Mouse (Mus musculus) hindbrain, embryonic 15.5 days (tissue): ENCODE measurements around the gene Tns1. TPM values are rescaled to one million over a fixed set of nuclear protein-coding genes. Genes with fewer than 3 reads are reported as not detected.

Experiments used
- ATAC-seq: fragments of 200-750 bp; cut with Nextera tagmentation; 2 replicates; pipeline ENCODE4 v1.8.0; 2017; ENCODE audit warnings: low read depth, moderate number of reproducible peaks, moderate TSS enrichment; ENCODE audit not compliant: low FRiP score
- H3K27ac ChIP-seq: fragments of 300-500 bp; sonication (generic); replicated peaks from 2 replicates; pipeline ENCODE4 v1.5.1; 2015; ENCODE audit warnings: mild to moderate bottlenecking, inconsistent platforms
- H3K27me3 ChIP-seq: fragments of 300-500 bp; sonication (generic); 2 replicates; pipeline ENCODE4 v1.6.1; 2015; ENCODE audit warnings: control low read depth, inconsistent platforms
- H3K36me3 ChIP-seq: fragments of 300-500 bp; sonication (generic); 2 replicates; pipeline ENCODE4 v1.6.1; 2015; ENCODE audit warnings: control low read depth, inconsistent platforms
- H3K4me1 ChIP-seq: fragments of 300-500 bp; sonication (generic); replicated peaks from 2 replicates; pipeline ENCODE4 v1.6.1; 2015; ENCODE audit warnings: control low read depth, inconsistent platforms
- H3K4me2 ChIP-seq: fragments of 300-500 bp; sonication (generic); 2 replicates; pipeline ENCODE4 v1.6.1; 2015; ENCODE audit warnings: moderate library complexity, mild to moderate bottlenecking, inconsistent platforms
- H3K4me3 ChIP-seq: fragments of 300-500 bp; sonication (generic); 2 replicates; pipeline ENCODE4 v1.5.1; 2015; ENCODE audit warnings: mild to moderate bottlenecking, inconsistent platforms
- H3K9ac ChIP-seq: fragments of 300-500 bp; sonication (generic); 2 replicates; pipeline ENCODE4 v1.6.1; 2015; ENCODE audit warnings: inconsistent platforms
- H3K9me3 ChIP-seq: fragments of 300-500 bp; sonication (generic); 2 replicates; pipeline ENCODE4 v1.6.1; 2016; ENCODE audit warnings: control low read depth, inconsistent platforms
- WGBS: fragments of 180-500 bp; shearing (Covaris S2); methylation state at CpG from one replicate; pipeline ENCODE4 v1.1.7; 2015; 5-methylcytosine and 5-hydroxymethylcytosine counted together
- polyA plus RNA-seq: library from polyadenylated mRNA; unstranded; fragments of >200 nt; fragmentation: Nextera tagmentation; extraction: Ambion mirVana; gene quantifications from 2 replicates; pipeline ENCODE4 v1.2.1, GENCODE M21; 2015

Tns1 gene
- polyA plus RNA-seq, 1 experiment from 2014 or later: 13.5 TPM

DNA sequence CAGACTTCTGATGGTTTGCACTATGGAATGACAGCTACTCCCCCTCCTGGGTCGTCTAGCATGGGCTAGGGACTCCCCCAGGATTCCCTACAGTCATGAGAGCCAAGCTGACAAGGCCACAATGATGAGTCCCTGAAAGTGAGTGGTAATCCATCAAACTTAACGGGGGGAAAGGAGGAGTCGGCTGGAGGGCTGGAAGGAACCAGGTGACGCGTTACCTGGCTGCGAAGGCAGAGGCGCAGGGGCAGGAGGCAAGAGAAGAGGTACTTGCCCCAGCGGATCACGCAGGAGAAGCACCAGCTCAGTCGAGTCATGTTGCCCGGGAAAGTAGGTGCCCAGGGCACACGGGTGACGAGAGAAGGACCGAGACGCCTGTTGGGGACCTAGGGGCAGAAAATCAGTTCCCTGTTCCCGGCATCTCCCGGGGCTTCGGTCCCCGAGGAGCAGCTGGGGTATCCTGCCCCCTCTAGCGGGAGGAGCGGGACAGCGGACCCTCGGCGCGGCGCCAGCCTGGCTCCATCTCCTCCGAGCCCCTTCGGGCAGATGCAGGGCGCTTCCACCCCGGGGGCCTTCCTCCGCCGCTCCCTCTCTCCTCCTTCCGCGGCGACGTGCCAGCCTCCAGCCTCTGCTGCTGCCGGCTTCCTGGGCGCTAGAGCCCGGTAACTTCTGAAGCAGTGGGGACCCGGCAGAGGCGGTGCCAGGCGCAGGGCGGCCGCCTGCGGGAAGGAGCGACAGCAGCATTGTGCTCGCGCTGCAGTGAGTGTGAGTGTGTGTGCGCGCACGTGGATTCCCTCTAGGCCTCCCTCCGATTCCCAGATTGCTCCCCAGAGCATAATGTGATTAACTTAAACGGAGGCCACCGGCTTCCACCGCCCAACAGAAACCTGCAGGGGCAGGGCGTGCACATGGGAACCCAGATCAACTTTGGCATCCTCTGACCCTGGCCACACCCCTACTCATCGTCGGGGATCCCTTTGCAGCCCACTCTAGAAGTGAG is 25.9 kb downstream of the Tns1 start:
- Histone ChIP-seq H3K4me3 (peak overlapping the region; percentile 60), H3K4me1 (peaks cover 50% of the 10 kb centered on the region), H3K27me3 (peaks cover 9% of the 10 kb centered on the region), H3K36me3 (no peaks in the 10 kb centered on the region), H3K27ac (peak overlapping the region; percentile 63), H3K9me3 (no peaks in the 10 kb centered on the region), H3K9ac (peak overlapping the region; percentile 67), H3K4me2 (peak overlapping the region; percentile 99)
- under 1% methylated on average over 56 of the region's 58 CpGs for WGBS
- ATAC-seq: peak; percentile 54

DNA sequence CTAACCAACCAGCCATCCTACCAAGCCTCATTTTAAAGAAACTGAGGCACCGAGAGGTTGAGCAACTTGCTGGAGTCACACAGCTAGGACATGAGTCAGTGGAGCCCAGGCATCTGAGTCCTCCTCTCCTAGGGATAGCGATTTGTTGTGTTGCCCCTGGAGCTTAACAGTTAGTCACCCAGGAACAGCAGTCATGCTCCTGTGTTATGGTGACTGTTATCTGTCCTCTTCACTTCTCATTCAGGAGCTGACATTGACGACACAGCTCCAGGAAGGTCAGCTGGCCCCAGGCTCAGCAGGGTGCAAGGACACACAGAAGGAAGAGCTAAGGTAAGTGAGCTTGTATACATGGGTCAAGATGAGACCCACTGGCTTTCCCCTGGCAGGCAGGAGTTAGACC is 28.5 kb downstream of the Tns1 start:
- Histone ChIP-seq H3K4me1 (peaks cover 47% of the 10 kb centered on the region), H3K9ac (no peak overlapping the region), H3K27ac (no peak overlapping the region), H3K4me3 (no peak overlapping the region), H3K9me3 (no peaks in the 10 kb centered on the region), H3K4me2 (no peak overlapping the region), H3K36me3 (no peaks in the 10 kb centered on the region), H3K27me3 (peaks cover 9% of the 10 kb centered on the region)
- ATAC-seq: no peak
- 58% methylated on average over 3 of the region's 3 CpGs for WGBS

DNA sequence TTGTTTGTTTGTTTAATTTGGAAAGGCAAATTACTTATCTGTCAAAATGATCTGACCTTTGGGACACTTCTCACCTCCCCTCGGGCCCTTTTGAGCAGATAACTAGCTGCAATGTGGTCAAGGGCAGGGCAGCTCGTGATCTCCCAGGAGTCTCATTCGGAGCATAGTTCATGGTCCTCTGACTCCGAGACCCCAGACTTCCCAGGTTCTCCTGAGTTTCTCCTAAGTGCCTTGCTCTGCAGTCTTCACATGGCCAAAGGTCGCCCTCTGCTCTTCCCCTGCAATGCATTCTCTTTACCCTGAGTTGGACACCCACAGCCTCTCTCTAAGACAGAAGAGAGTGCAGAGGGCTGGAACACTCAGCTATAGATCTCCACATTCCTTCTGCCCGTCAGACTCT is 29.0 kb downstream of the Tns1 start:
- Histone ChIP-seq H3K4me1 (peaks cover 47% of the 10 kb centered on the region), H3K4me2 (no peak overlapping the region), H3K36me3 (no peaks in the 10 kb centered on the region), H3K27ac (no peak overlapping the region), H3K4me3 (no peak overlapping the region), H3K9me3 (no peaks in the 10 kb centered on the region), H3K27me3 (peaks cover 9% of the 10 kb centered on the region; the same call in 1 of the 2 replicates), H3K9ac (no peak overlapping the region)
- ATAC-seq: no peak
- WGBS: 64% methylated on average over 6 of the region's 6 CpGs

DNA sequence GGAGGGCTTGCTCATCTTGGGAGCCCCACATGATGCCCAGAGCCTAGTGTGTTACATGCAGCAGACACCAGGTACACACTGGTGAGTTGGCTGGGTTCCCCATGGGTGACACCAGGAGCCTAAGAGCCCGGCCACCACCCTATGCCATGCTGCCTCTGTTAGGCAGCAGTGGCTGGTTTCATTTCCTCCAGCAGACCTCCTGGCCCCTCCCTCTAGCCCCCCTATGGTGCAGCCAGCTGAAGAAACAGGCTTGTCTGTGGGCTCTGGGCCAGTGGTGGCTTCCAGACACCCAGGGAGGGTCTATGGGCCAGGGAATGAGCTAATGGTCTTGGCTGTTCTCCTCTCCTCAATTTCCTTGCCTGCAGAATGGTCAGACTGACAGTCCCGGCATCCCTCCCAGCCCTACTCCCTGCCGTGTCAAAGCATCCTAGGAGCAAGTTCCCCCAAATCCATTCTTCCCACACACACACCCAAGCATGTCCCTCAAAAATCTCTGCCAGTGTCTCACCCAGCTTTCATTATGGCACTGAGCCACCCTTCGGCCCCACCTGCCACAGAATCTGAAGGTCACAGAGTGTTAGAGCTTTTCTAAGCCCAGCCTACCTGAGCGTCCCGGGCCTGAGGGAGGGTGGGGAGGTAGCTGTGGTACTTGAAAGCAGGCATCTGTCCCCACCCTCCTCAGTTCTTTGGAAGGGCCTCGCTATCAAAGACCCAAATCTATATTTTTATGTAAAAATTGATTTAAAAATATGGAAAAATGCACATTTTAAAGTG is 29.6 kb downstream of the Tns1 start:
- no peaks in the 10 kb centered on the region for H3K36me3 ChIP-seq
- H3K4me3 ChIP-seq: no peak overlapping the region
- ATAC-seq: peak; percentile 20; the same call in 1 of the 2 replicates
- H3K27me3 ChIP-seq: peaks cover 3% of the 10 kb centered on the region; the same call in 1 of the 2 replicates
- no peak overlapping the region for H3K4me2 ChIP-seq
- H3K9me3 ChIP-seq: no peaks in the 10 kb centered on the region
- peaks cover 45% of the 10 kb centered on the region for H3K4me1 ChIP-seq
- no peak overlapping the region; the same call in 1 of the 2 replicates for H3K27ac ChIP-seq
- WGBS: 45% methylated on average over 7 of the region's 7 CpGs
- no peak overlapping the region for H3K9ac ChIP-seq

DNA sequence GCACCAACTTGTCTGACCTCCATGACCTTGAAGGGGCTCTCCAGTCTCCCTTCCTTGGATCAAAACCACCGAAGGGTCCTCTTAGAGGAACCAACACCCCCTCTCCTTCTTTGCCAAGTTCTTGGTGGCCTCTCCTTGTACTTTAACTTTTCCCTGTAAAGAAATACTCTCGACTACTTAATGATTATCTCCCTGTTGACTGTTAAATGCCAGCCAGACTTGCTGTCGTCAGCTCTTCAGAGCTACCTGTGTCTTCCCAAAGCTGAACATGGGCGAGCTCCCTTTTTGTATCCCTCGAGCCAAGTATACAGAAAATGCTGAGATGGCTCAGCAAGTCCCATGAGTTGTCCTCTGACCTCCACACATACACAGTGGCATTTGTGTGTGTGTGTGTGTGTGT is 30.8 kb downstream of the Tns1 start:
- no peak overlapping the region for H3K4me2 ChIP-seq
- H3K4me1 ChIP-seq: peaks cover 39% of the 10 kb centered on the region
- no peak overlapping the region for H3K9ac ChIP-seq
- no peaks in the 10 kb centered on the region; the same call in 1 of the 2 replicates for H3K27me3 ChIP-seq
- WGBS: 85% methylated on average over 5 of the region's 5 CpGs
- no peaks in the 10 kb centered on the region for H3K36me3 ChIP-seq
- ATAC-seq: no peak
- no peaks in the 10 kb centered on the region for H3K9me3 ChIP-seq
- H3K4me3 ChIP-seq: no peak overlapping the region
- H3K27ac ChIP-seq: no peak overlapping the region

DNA sequence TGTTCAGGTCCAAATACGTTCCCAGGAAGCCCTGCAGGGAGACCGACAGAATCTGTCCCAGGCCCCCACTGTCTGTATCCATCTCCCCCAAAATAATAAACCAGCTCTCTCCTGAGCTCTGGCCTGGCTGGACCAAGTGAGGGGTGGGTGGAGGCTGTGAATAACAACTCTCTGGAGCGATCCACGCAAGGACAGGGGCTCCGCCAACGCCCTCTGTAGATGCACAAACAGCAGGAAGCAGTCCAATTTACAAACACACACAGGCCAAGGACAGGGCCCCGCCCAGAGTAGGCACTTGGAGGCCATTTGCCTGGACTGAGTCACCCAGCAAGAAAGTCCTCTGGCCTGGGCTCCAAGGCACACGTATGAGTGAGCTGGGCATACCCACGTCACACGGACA is 32.0 kb downstream of the Tns1 start:
- Histone ChIP-seq H3K4me1 (peaks cover 27% of the 10 kb centered on the region), H3K36me3 (no peaks in the 10 kb centered on the region), H3K9me3 (no peaks in the 10 kb centered on the region), H3K9ac (no peak overlapping the region), H3K27ac (no peak overlapping the region), H3K4me3 (no peak overlapping the region), H3K27me3 (no peaks in the 10 kb centered on the region; the same call in 1 of the 2 replicates), H3K4me2 (no peak overlapping the region)
- WGBS: 56% methylated on average over 10 of the region's 10 CpGs
- no peak for ATAC-seq

DNA sequence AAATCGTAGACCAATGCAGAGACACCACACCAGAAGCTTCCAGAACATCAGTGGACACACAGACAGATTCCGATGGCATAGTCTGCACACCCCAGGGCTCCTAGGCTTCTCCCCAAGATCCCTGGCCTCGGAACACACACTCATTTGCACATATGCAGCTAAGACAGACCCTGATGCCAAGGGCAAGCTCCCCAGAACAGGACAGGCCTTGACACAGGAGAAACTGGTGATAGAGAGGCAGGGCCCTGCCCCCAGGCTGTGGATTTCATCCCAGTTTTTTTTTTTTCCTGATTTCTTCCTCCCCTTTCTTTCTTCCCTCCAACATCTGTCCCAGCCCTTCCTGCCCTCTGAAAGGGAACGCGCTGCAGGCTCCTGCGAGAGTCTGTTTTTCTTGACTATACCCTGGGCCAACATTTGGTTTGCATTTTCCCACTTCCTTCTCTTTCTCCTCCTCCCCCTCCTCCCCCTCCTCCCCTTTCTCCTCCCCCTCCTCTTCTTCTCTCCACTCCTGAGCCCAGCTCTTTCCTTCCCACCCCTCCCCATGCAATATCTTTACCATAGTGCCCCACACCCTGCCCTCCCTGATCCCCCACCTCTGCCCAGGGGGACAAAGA is 32.5 kb downstream of the Tns1 start:
- 35% methylated on average over 6 of the region's 6 CpGs for WGBS
- H3K27ac ChIP-seq: no peak overlapping the region

DNA sequence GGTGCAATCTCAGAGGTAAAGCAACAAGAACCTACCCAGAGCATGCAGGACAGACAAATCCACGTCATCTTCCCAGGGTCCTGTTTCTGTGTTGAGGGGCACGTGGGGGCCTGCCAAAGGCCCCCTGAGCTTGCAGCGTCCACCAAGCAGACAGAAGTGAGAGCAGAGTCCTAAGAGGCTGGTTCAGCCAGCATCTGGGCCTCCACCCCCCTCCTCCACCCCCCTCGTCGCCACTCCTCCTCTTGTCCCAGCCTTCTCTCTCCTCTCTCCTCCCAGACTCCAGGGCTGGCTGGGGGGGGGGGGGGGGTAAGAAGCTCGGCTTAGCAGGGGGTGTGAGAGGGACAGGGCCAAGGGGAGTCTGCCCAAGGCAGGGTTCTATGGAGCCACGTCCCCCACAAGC is 33.1 kb downstream of the Tns1 start:
- Histone ChIP-seq H3K27ac (no peak overlapping the region), H3K9me3 (no peaks in the 10 kb centered on the region), H3K36me3 (no peaks in the 10 kb centered on the region), H3K4me2 (no peak overlapping the region), H3K9ac (no peak overlapping the region), H3K4me3 (no peak overlapping the region), H3K27me3 (no peaks in the 10 kb centered on the region; the same call in 1 of the 2 replicates), H3K4me1 (peaks cover 23% of the 10 kb centered on the region)
- ATAC-seq: no peak
- 24% methylated on average over 7 of the region's 7 CpGs for WGBS

More for the DNA sequence above, 32.5 kb downstream of the Tns1 start:
- Histone ChIP-seq H3K27me3 (no peaks in the 10 kb centered on the region; the same call in 1 of the 2 replicates), H3K4me2 (no peak overlapping the region), H3K4me1 (peaks cover 23% of the 10 kb centered on the region), H3K9me3 (no peaks in the 10 kb centered on the region), H3K9ac (no peak overlapping the region), H3K4me3 (no peak overlapping the region), H3K36me3 (no peaks in the 10 kb centered on the region)
- no peak for ATAC-seq

DNA sequence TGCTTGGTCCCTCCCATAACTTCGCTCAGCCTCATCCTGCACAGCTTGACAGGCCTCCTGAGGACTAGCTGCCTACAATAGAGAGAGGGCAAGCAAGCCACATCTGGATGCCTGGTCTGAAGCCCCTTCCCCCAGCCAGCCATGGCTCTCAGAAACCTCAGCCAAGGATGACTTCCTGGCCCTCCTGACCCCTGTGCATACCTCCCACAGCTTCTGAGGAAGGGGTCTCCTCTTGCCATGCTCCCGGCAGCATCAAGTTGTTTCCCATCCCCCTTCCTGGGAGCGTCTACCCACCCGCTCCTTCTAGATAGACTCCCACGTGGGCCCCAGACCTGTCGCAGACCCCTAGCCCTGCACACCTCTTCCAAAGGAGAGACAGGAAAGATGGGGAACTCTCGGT is 33.9 kb downstream of the Tns1 start:
- Histone ChIP-seq H3K4me1 (peaks cover 23% of the 10 kb centered on the region), H3K27ac (no peak overlapping the region), H3K9ac (no peak overlapping the region), H3K4me2 (peak overlapping the region; percentile 17; the same call in 1 of the 2 replicates), H3K36me3 (no peaks in the 10 kb centered on the region), H3K9me3 (no peaks in the 10 kb centered on the region), H3K27me3 (no peaks in the 10 kb centered on the region), H3K4me3 (no peak overlapping the region)
- 53% methylated on average over 7 of the region's 7 CpGs for WGBS
- no peak for ATAC-seq

DNA sequence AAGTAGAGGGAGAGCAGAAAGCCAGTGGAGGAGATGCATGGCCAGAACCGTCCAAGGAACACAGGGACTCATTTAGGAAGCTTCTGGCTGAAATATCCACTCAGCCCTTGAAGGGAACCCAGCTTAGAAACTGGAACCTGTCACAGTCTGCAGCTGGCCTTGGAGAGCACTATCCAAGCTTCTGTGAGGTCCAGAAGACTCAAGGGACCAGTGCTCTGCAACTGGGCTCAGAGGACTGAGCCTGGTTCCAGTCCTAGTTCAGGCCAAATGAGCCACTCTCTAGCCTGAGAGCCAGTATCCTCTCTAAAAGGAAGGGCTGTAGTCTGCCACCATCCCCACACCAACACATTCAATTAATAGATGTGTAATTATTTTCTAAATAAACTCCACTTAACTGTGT is 35.7 kb downstream of the Tns1 start:
- H3K36me3 ChIP-seq: no peaks in the 10 kb centered on the region
- H3K9me3 ChIP-seq: no peaks in the 10 kb centered on the region
- H3K9ac ChIP-seq: no peak overlapping the region
- ATAC-seq: no peak
- no peak overlapping the region for H3K4me3 ChIP-seq
- no peak overlapping the region for H3K27ac ChIP-seq
- H3K4me1 ChIP-seq: peaks cover 17% of the 10 kb centered on the region
- no peaks in the 10 kb centered on the region for H3K27me3 ChIP-seq
- H3K4me2 ChIP-seq: no peak overlapping the region
- WGBS: 94% methylated on average over 1 of the region's 1 CpGs

DNA sequence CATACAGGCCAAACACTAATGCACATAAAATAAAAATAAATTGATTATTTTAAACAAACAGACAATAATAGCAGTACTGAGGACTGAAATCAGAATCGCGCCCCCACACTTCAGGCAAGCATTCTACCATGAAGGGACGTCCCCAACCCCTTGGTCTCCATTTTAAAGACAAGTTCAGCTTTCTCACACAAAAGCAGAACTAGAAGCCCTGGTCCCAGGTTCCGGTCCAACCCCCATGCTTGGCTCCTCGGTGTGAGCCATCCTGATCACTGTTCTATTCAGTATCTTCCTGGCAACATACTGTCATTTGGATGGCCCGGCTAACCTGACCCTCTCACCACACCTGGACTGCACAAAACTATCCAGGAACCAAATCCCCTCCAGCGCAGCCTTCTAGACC is 38.7 kb downstream of the Tns1 start:
- no peak overlapping the region for H3K9ac ChIP-seq
- H3K4me2 ChIP-seq: no peak overlapping the region
- no peak overlapping the region for H3K4me3 ChIP-seq
- H3K36me3 ChIP-seq: no peaks in the 10 kb centered on the region
- H3K4me1 ChIP-seq: peaks cover 9% of the 10 kb centered on the region; the same call in 1 of the 2 replicates
- ATAC-seq: no peak
- WGBS: 94% methylated on average over 7 of the region's 7 CpGs
- no peak overlapping the region for H3K27ac ChIP-seq
- H3K27me3 ChIP-seq: no peaks in the 10 kb centered on the region
- no peaks in the 10 kb centered on the region for H3K9me3 ChIP-seq
